Mouse (Mus musculus) kidney, embryonic 16.5 days (tissue): ENCODE results near the gene Astn2. TPM values are rescaled to one million over a fixed set of nuclear protein-coding genes. Genes with fewer than 3 reads are reported as not detected.

Experiments used
- ATAC-seq: fragments of 200-750 bp; cut with Nextera tagmentation; 2 replicates; pipeline ENCODE4 v1.8.0; 2017; ENCODE audit warnings: moderate TSS enrichment; ENCODE audit not compliant: low FRiP score, low TSS enrichment
- H3K27ac ChIP-seq: fragments of 300-500 bp; sonication (generic); 2 replicates; pipeline ENCODE4 v1.5.1; 2014; ENCODE audit warnings: low read length
- H3K27me3 ChIP-seq: fragments of 300-500 bp; sonication (generic); 2 replicates; pipeline ENCODE4 v1.6.1; 2014; ENCODE audit warnings: low read length, control low read depth, mixed read lengths; ENCODE audit not compliant: insufficient read depth
- H3K36me3 ChIP-seq: fragments of 300-500 bp; sonication (generic); 2 replicates; pipeline ENCODE4 v1.6.1; 2014; ENCODE audit warnings: low read length, control low read depth, mixed read lengths; ENCODE audit not compliant: insufficient read depth
- H3K4me1 ChIP-seq: fragments of 300-500 bp; sonication (generic); 2 replicates; pipeline ENCODE4 v1.6.1; 2014; ENCODE audit warnings: low read length, control low read depth, mixed read lengths; ENCODE audit not compliant: insufficient read depth
- H3K4me2 ChIP-seq: fragments of 300-500 bp; sonication (generic); replicated peaks from 2 replicates; pipeline ENCODE4 v1.6.1; 2014; ENCODE audit warnings: low read depth, low read length
- H3K4me3 ChIP-seq: fragments of 300-500 bp; sonication (generic); 2 replicates; pipeline ENCODE4 v1.5.1; 2014; ENCODE audit warnings: mild to moderate bottlenecking, low read length
- H3K9ac ChIP-seq: fragments of 300-500 bp; sonication (generic); replicated peaks from 2 replicates; pipeline ENCODE4 v1.6.1; 2014; ENCODE audit warnings: low read length
- H3K9me3 ChIP-seq: fragments of 300-500 bp; sonication (generic); 2 replicates; pipeline ENCODE4 v1.6.1; 2016; ENCODE audit warnings: low read length, control low read depth
- WGBS: fragments of 180-500 bp; shearing (Covaris S2); extraction: QIAGEN DNeasy Blood & Tissue Kit; methylation state at CpG from one replicate; pipeline ENCODE4 v1.1.7; 2014; 5-methylcytosine and 5-hydroxymethylcytosine counted together
- polyA plus RNA-seq: library from polyadenylated mRNA; unstranded; fragments of >200 nt; fragmentation: Nextera tagmentation; extraction: Ambion mirVana; gene quantifications from 2 replicates; pipeline ENCODE4 v1.2.1, GENCODE M21; 2015

The Astn2 gene
- polyA plus RNA-seq, 1 experiment from 2014 or later, result 0.11 TPM

- H3K9ac ChIP-seq, result no peak overlapping the region
- no peak overlapping the region for H3K4me3 ChIP-seq
- no peak overlapping the region for H3K27ac ChIP-seq
- H3K36me3 ChIP-seq, result no peaks in the 10 kb centered on the region
- H3K27me3 ChIP-seq, result no peaks in the 10 kb centered on the region
- no peak for ATAC-seq
- H3K4me2 ChIP-seq, result no peak overlapping the region
- H3K9me3 ChIP-seq, result no peaks in the 10 kb centered on the region
- WGBS, result 85% methylated on average over 4 of the region's 4 CpGs
- H3K4me1 ChIP-seq, result no peaks in the 10 kb centered on the region
Observed at GRCm38 (mm10) chr4:65838781-65839180, 565.6 kb downstream of the Astn2 start.

DNA sequence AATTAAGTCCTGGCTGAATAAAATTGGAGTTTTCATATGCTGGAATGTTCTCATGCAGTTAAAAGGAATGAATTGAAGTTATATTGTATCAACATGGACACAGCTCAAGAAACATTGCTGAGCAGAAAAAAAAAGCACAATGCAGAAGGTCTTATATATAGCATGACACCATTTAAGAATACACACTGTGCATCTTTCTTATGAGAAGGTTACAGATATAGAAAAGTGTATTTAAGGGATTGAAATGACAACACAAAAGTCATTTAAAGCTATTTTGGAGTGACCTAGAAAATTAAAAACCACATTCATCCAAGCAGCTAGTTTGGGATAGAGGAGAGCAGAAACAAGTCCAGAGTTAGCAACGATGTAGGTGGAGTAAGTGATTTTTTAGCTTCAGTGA lies 571.4 kb downstream of the Astn2 start:
- Histone ChIP-seq H3K4me3 (no peak overlapping the region), H3K27me3 (no peaks in the 10 kb centered on the region), H3K9me3 (no peaks in the 10 kb centered on the region), H3K4me2 (no peak overlapping the region), H3K4me1 (no peaks in the 10 kb centered on the region), H3K9ac (no peak overlapping the region), H3K36me3 (no peaks in the 10 kb centered on the region), H3K27ac (no peak overlapping the region)
- ATAC-seq, result no peak
- 94% methylated on average over 1 of the region's 1 CpGs for WGBS

DNA sequence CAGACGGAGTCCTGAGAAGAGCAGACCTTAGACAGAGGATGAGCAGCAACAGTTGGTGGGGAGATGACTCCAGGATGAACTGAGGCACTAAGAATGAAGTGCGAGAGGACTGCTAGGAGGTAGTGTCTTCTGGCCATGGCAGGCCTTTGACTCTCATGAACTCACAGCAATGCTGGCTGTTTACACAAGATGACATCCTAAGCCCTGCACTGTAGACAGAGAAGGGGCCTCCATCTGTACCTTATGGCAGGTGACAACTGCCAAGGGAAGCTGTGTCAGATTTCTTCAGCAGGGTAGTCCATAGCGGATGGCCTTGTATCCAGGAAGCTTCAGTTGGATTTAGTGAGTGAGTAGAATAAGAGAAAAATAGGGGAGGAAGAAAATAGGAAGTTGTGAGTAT lies 572.5 kb downstream of the Astn2 start:
- Histone ChIP-seq H3K9me3 (no peaks in the 10 kb centered on the region), H3K9ac (no peak overlapping the region), H3K4me3 (no peak overlapping the region), H3K36me3 (no peaks in the 10 kb centered on the region), H3K27ac (no peak overlapping the region), H3K4me1 (no peaks in the 10 kb centered on the region), H3K27me3 (no peaks in the 10 kb centered on the region), H3K4me2 (no peak overlapping the region)
- no peak for ATAC-seq
- WGBS, result 79% methylated on average over 3 of the region's 3 CpGs

GRCm38 (mm10) chr4:65830495-65830894 lies 573.9 kb downstream of the Astn2 start:
- no peak overlapping the region for H3K27ac ChIP-seq
- H3K4me3 ChIP-seq, result no peak overlapping the region
- no peak for ATAC-seq
- no peaks in the 10 kb centered on the region for H3K9me3 ChIP-seq
- no peaks in the 10 kb centered on the region for H3K27me3 ChIP-seq
- 13% methylated on average over 3 of the region's 3 CpGs for whole genome bisulfite sequencing
- no peaks in the 10 kb centered on the region for H3K4me1 ChIP-seq
- no peak overlapping the region for H3K9ac ChIP-seq
- H3K4me2 ChIP-seq, result no peak overlapping the region
- no peaks in the 10 kb centered on the region for H3K36me3 ChIP-seq

DNA sequence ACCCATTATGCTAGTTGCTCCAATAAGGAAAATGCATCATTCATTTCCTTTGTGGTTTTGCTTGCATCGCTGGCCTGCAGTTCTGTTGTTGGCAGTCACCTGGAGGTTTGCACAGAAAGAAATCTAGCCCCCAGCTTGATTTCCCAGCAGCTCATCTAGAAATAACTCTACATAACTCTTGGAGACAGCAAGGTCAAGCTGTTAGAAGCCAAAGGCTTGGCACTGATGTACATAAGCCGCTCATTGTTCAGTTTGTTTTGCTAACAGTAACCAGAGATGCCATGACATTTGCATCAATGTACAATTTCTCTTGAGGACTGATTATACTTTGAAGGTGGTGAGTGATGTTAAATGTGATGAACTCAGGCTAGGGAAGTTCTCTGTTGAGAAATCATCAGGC lies 583.3 kb downstream of the Astn2 start:
- Histone ChIP-seq H3K4me1 (no peaks in the 10 kb centered on the region), H3K36me3 (no peaks in the 10 kb centered on the region), H3K4me2 (no peak overlapping the region), H3K4me3 (no peak overlapping the region), H3K9me3 (no peaks in the 10 kb centered on the region), H3K27ac (no peak overlapping the region), H3K9ac (no peak overlapping the region), H3K27me3 (no peaks in the 10 kb centered on the region)
- WGBS, result 70% methylated on average over 2 of the region's 2 CpGs
- ATAC-seq, result no peak

DNA sequence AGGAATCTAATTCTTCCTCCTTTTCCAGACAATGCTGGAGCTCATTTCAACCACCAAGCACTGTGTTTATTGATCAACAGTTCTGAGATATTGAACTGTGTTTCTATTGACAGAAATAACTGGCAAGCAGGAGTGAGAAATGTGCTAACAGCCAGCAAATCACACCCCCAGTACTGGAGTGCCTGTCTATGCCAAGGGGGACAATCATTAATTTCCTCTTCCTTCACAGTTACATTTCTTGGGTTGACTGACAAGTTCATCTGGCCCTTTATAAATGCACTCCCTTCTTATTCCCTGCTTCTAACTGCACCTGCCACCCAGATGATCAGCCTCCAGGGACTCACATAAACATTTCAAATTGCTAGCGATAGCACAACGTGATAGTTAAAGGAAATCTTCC lies 584.2 kb downstream of the Astn2 start:
- no peaks in the 10 kb centered on the region for H3K36me3 ChIP-seq
- H3K9me3 ChIP-seq, result no peaks in the 10 kb centered on the region
- no peak overlapping the region for H3K4me3 ChIP-seq
- H3K4me2 ChIP-seq, result no peak overlapping the region
- no peaks in the 10 kb centered on the region for H3K27me3 ChIP-seq
- 70% methylated on average over 2 of the region's 2 CpGs for WGBS
- no peaks in the 10 kb centered on the region for H3K4me1 ChIP-seq
- no peak for ATAC-seq
- no peak overlapping the region for H3K9ac ChIP-seq
- no peak overlapping the region for H3K27ac ChIP-seq

DNA sequence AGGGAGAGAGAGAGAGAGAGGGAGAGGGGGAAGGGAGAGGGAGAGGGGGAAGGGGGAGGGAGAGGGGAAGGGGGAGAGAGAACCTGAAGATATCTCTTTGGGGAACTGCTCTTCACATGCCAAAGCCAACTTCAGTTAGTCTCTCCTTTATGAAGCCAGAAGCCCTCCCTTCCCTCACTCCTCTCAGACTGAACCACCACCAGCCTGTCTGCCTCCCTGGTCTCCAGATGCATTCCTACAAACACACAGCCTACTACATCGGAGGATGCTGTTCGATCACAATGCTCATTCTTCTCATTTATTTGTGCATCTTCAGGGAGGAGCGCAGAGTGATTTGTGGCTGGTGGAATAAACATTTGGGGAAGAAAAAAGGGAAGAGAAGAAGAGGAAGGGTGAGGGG lies 584.6 kb downstream of the Astn2 start:
- Histone ChIP-seq H3K9ac (no peak overlapping the region), H3K4me2 (no peak overlapping the region), H3K27ac (no peak overlapping the region), H3K36me3 (no peaks in the 10 kb centered on the region), H3K9me3 (no peaks in the 10 kb centered on the region), H3K4me1 (no peaks in the 10 kb centered on the region), H3K27me3 (no peaks in the 10 kb centered on the region), H3K4me3 (no peak overlapping the region)
- ATAC-seq, result no peak
- WGBS, result 78% methylated on average over 3 of the region's 3 CpGs

GRCm38 (mm10) chr4:65814176-65814535 lies 590.3 kb downstream of the Astn2 start:
- no peak overlapping the region for H3K9ac ChIP-seq
- no peaks in the 10 kb centered on the region for H3K36me3 ChIP-seq
- H3K27ac ChIP-seq, result no peak overlapping the region
- ATAC-seq, result no peak
- no peaks in the 10 kb centered on the region for H3K27me3 ChIP-seq
- H3K9me3 ChIP-seq, result no peaks in the 10 kb centered on the region
- H3K4me2 ChIP-seq, result no peak overlapping the region
- WGBS, result 94% methylated on average over 2 of the region's 2 CpGs
- no peaks in the 10 kb centered on the region for H3K4me1 ChIP-seq
- H3K4me3 ChIP-seq, result no peak overlapping the region

DNA sequence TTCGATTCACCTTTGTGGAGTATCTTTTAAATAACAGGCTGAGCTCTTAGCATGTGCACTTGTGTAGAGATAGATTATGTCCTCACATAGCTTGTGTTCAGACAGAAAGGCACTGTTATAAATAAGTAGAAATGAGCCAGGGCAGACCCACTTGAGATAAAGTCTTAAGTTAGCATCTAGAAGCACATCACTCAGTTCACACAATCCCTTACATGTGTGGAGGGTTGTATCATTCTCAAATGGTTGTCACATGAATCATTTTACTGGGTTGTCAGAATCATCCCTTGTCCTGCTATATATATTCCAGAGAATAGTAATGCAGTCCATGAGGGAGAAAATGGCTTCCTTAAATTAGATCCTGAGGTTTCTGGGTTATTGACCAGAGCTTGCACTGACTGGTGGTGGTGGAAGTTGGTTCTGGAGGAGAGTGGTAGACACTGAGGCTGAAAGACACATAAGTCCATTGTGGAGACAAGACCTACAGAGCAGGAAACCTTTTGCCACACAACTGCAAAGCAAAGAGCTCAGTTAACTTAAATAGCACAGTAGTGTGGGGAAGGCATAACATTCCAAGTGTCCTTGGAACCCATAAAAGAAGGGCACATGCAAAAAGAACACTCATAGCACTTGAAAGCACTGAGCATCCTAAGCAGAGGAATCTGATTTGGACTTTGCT lies 590.8 kb downstream of the Astn2 start:
- ATAC-seq, result no peak
- Histone ChIP-seq H3K9ac (no peak overlapping the region), H3K27me3 (no peaks in the 10 kb centered on the region), H3K9me3 (no peaks in the 10 kb centered on the region), H3K4me1 (no peaks in the 10 kb centered on the region), H3K4me3 (no peak overlapping the region), H3K4me2 (no peak overlapping the region), H3K36me3 (no peaks in the 10 kb centered on the region), H3K27ac (no peak overlapping the region)
- WGBS, result 83% methylated on average over 1 of the region's 1 CpGs

DNA sequence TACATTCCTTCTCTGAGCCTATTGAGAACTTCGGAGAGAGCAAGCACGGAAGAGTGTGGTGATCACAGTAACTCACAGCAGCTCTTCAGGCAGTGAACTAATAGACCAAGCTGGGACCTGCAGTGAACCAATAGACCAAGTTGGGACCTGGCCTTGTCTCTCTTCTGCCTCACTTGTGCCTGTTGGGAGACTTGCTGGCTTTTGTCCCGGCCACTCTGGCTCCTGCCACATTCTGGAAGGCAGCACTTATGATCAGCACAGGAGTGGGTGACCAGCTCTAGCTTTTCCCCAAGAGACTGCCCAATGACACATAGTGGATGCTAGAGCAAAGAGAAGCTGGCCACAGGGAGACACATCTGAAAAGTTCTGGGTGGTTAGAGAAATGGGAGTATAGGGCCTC lies 597.1 kb downstream of the Astn2 start:
- H3K36me3 ChIP-seq, result no peaks in the 10 kb centered on the region
- H3K4me3 ChIP-seq, result no peak overlapping the region
- no peak overlapping the region for H3K4me2 ChIP-seq
- no peaks in the 10 kb centered on the region for H3K27me3 ChIP-seq
- no peaks in the 10 kb centered on the region for H3K9me3 ChIP-seq
- H3K9ac ChIP-seq, result no peak overlapping the region
- no peak overlapping the region for H3K27ac ChIP-seq
- H3K4me1 ChIP-seq, result no peaks in the 10 kb centered on the region
- no peak for ATAC-seq
- 84% methylated on average over 3 of the region's 3 CpGs for WGBS
